Mouse (Mus musculus) MEL (cell line): ENCODE data around the gene Rsad1.

ENCODE experiments used
- BHLHE40 ChIP-seq: IDR thresholded peaks from 2 replicates; pipeline ENCODE4 v1.6.1; 2012; ENCODE audit warnings: low read depth, mild to moderate bottlenecking, inconsistent platforms, low read length, improper control_type of control experiment, borderline replicate concordance
- E2F4 ChIP-seq: IDR thresholded peaks from 2 replicates; pipeline ENCODE4 v1.6.1; 2011; ENCODE audit warnings: low read depth, low read length, improper control_type of control experiment, borderline replicate concordance
- EP300 ChIP-seq, 2 experiments: IDR thresholded peaks; 2 replicates each; pipeline ENCODE4 v1.6.1; 2011; ENCODE audit warnings: improper control_type of control experiment in 2 of 2, low read length in 2 of 2, low read depth in 1 of 2, mild to moderate bottlenecking in 1 of 2
- ETS1 ChIP-seq: IDR thresholded peaks from 2 replicates; pipeline ENCODE4 v1.6.1; 2012; ENCODE audit warnings: low read depth, mild to moderate bottlenecking, inconsistent platforms, low read length, improper control_type of control experiment, moderate library complexity
- GATA1 ChIP-seq: IDR thresholded peaks from 2 replicates; pipeline ENCODE4 v1.6.1; 2011; ENCODE audit warnings: low read depth, low read length, improper control_type of control experiment
- MYB ChIP-seq: IDR thresholded peaks from 2 replicates; pipeline ENCODE4 v1.6.1; 2011; ENCODE audit warnings: mild to moderate bottlenecking, low read depth, low read length, improper control_type of control experiment
- NRF1 ChIP-seq: IDR thresholded peaks from 2 replicates; pipeline ENCODE4 v1.6.1; 2014; ENCODE audit warnings: low read depth, mild to moderate bottlenecking, inconsistent platforms, low read length, improper control_type of control experiment, moderate library complexity; ENCODE audit not compliant: poor library complexity, insufficient read depth, severe bottlenecking
- POLR2A ChIP-seq, 2 experiments: IDR thresholded peaks; 2 replicates each; pipeline ENCODE4 v1.6.1; 2011 to 2012; ENCODE audit warnings: low read length in 2 of 2, mild to moderate bottlenecking in 2 of 2, control low read depth in 1 of 2, improper control_type of control experiment in 1 of 2, low read depth in 1 of 2, moderate library complexity in 1 of 2; ENCODE audit not compliant: control insufficient read depth in 1 of 2, insufficient read depth in 1 of 2, poor library complexity in 1 of 2
- POLR2AphosphoS2 ChIP-seq: IDR thresholded peaks from 2 replicates; pipeline ENCODE4 v1.6.1; 2011; ENCODE audit warnings: low read length, improper control_type of control experiment
- POLR2AphosphoS5 ChIP-seq: IDR thresholded peaks from 2 replicates; pipeline ENCODE4 v1.6.1; 2012; ENCODE audit warnings: low read depth, borderline replicate concordance, mild to moderate bottlenecking, inconsistent platforms, low read length, moderate library complexity, mixed read lengths
- UBTF ChIP-seq: IDR thresholded peaks from 2 replicates; pipeline ENCODE4 v1.6.1; 2012; ENCODE audit warnings: low read depth, mild to moderate bottlenecking, inconsistent platforms, low read length, improper control_type of control experiment, moderate library complexity, borderline replicate concordance; ENCODE audit not compliant: insufficient read depth

GRCm38 (mm10) chr11:94597319-94597718, 48.3 kb upstream of the Rsad1 start:
- TF ChIP-seq POLR2AphosphoS5: no peak
- TF ChIP-seq GATA1: no peak
- TF ChIP-seq MYB: no peak
- no peak for TF ChIP-seq BHLHE40
- TF ChIP-seq ETS1: no peak
- TF ChIP-seq NRF1: no peak
- TF ChIP-seq POLR2AphosphoS2: no peak
- TF ChIP-seq POLR2A (IDR thresholded peaks at IDR 0.05; ENCODE audit: control insufficient read depth in 1 of 2, insufficient read depth in 1 of 2, low read depth in 1 of 2, low read length in 2 of 2, poor library complexity in 1 of 2): no peak
- TF ChIP-seq UBTF: no peak
- TF ChIP-seq E2F4: no peak
- TF ChIP-seq EP300 (IDR thresholded peaks at IDR 0.05; ENCODE audit: low read depth in 1 of 2, low read length in 2 of 2): no peak
